Mouse (Mus musculus) myocyte (in vitro differentiated cells): ENCODE measurements around the gene Cactin. TPM values are rescaled to one million over a fixed set of nuclear protein-coding genes. Genes with fewer than 3 reads are reported as not detected.

Experiments used
- H3K27me3 ChIP-seq: one replicate; pipeline ENCODE4 v1.6.1; 2011; ENCODE audit not compliant: control insufficient read depth, insufficient read depth, insufficient read length
- H3K36me3 ChIP-seq: one replicate; pipeline ENCODE4 v1.6.1; 2011; ENCODE audit not compliant: control insufficient read depth, insufficient read depth
- H3K4me2 ChIP-seq: one replicate; pipeline ENCODE4 v1.6.1; 2011; ENCODE audit warnings: low read depth, control low read depth
- H3K4me3 ChIP-seq: one replicate; pipeline ENCODE4 v1.5.1; 2011; ENCODE audit warnings: mild to moderate bottlenecking, control low read depth, moderate library complexity
- H3K79me2 ChIP-seq: one replicate; pipeline ENCODE4 v1.6.1; 2011; ENCODE audit not compliant: control insufficient read depth, insufficient read depth
- H3ac ChIP-seq: one replicate; pipeline ENCODE4 v1.6.1; 2011; ENCODE audit not compliant: control insufficient read depth, insufficient read length
- CEBPB ChIP-seq: IDR thresholded peaks from 2 replicates; pipeline ENCODE4 v1.6.1; 2011; ENCODE audit warnings: mild to moderate bottlenecking, moderate library complexity; ENCODE audit not compliant: poor library complexity, insufficient read depth, severe bottlenecking
- E2F4 ChIP-seq: IDR thresholded peaks from one replicate; pipeline ENCODE4 v1.6.1; 2011; ENCODE audit warnings: mild to moderate bottlenecking, control low read depth, moderate library complexity; ENCODE audit not compliant: insufficient read depth
- MAX ChIP-seq: IDR thresholded peaks from one replicate; pipeline ENCODE4 v1.6.1; 2011; ENCODE audit warnings: low read depth, mild to moderate bottlenecking, control low read depth
- MYOD1 ChIP-seq, 3 experiments: IDR thresholded peaks; one replicate each; pipeline ENCODE4 v1.6.1; 2011; ENCODE audit warnings: control low read depth in 2 of 3, low read depth in 2 of 3, mild to moderate bottlenecking in 2 of 3, moderate library complexity in 1 of 3; ENCODE audit not compliant: insufficient read length in 2 of 3, control insufficient read depth in 1 of 3
- MYOG ChIP-seq, 3 experiments: IDR thresholded peaks; one replicate each; pipeline ENCODE4 v1.6.1; 2011; ENCODE audit warnings: control low read depth in 2 of 3, low read depth in 2 of 3, mild to moderate bottlenecking in 2 of 3; ENCODE audit not compliant: insufficient read length in 2 of 3, control insufficient read depth in 1 of 3, insufficient read depth in 1 of 3
- POLR2A ChIP-seq: IDR thresholded peaks from one replicate; pipeline ENCODE4 v1.6.1; 2011; ENCODE audit warnings: low read depth, mild to moderate bottlenecking, control low read depth, moderate library complexity; ENCODE audit not compliant: insufficient read length
- POLR2AphosphoS2 ChIP-seq: IDR thresholded peaks from one replicate; pipeline ENCODE4 v1.6.1; 2011; ENCODE audit warnings: low read depth, control low read depth; ENCODE audit not compliant: insufficient read length
- REST ChIP-seq: IDR thresholded peaks from one replicate; pipeline ENCODE4 v1.6.1; 2011; ENCODE audit warnings: mild to moderate bottlenecking, control low read depth, moderate library complexity; ENCODE audit not compliant: insufficient read depth, insufficient read length
- SRF ChIP-seq: IDR thresholded peaks from one replicate; pipeline ENCODE4 v1.6.1; 2011; ENCODE audit warnings: low read depth; ENCODE audit not compliant: control insufficient read depth, insufficient read length
- TCF12 ChIP-seq: IDR thresholded peaks from one replicate; pipeline ENCODE4 v1.6.1; 2011; ENCODE audit warnings: mild to moderate bottlenecking, control low read depth; ENCODE audit not compliant: poor library complexity, insufficient read depth, severe bottlenecking
- TCF3 ChIP-seq: IDR thresholded peaks from one replicate; pipeline ENCODE4 v1.6.1; 2011; ENCODE audit warnings: low read depth, control low read depth; ENCODE audit not compliant: insufficient read length
- USF1 ChIP-seq: IDR thresholded peaks from one replicate; pipeline ENCODE4 v1.6.1; 2011; ENCODE audit warnings: low read depth, mild to moderate bottlenecking, control low read depth, moderate library complexity
- polyA plus RNA-seq: library from polyadenylated mRNA; unstranded; fragments of >200 nt; fragmentation: generic; extraction: Trizol; gene quantifications from one replicate; pipeline ENCODE4 v1.2.1, GENCODE M21; 2012; ENCODE audit warnings: missing spikeins

Cactin gene
- polyA plus RNA-seq, 1 experiment = 31.3 TPM

GRCm38 (mm10) chr10:81321436-81321835, 533 bp downstream of the Cactin start:
- Histone ChIP-seq H3K4me2 (peak overlapping the region; percentile 99), H3K79me2 (peaks cover 19% of the 10 kb centered on the region), H3K36me3 (peaks cover 5% of the 10 kb centered on the region), H3K27me3 (no peaks in the 10 kb centered on the region), H3K4me3 (peak overlapping the region; percentile 69), H3ac (peak overlapping the region; percentile 66)
- TF ChIP-seq CEBPB (peak; percentile 49), TCF12 (no peak)

GRCm38 (mm10) chr10:81322444-81322843, 1.5 kb downstream of the Cactin start:
- peak overlapping the region; percentile 99 for H3K4me2 ChIP-seq
- no peaks in the 10 kb centered on the region for H3K27me3 ChIP-seq
- peak overlapping the region; percentile 69 for H3K4me3 ChIP-seq
- peaks cover 10% of the 10 kb centered on the region for H3K36me3 ChIP-seq
- peaks cover 19% of the 10 kb centered on the region for H3K79me2 ChIP-seq
- TF ChIP-seq SRF (no peak), REST (no peak)
- H3ac ChIP-seq = no peak overlapping the region

- no peak for TF ChIP-seq POLR2AphosphoS2
- TF ChIP-seq CEBPB = no peak
- no peak for TF ChIP-seq REST
- TF ChIP-seq MYOD1 (IDR thresholded peaks at IDR 0.05; ENCODE audit: control insufficient read depth in 1 of 3, insufficient read length in 2 of 3, low read depth in 2 of 3) = no peak
- TF ChIP-seq TCF3 = no peak
- no peak for TF ChIP-seq TCF12
- no peak for TF ChIP-seq SRF
- no peak for TF ChIP-seq MAX
- no peak for TF ChIP-seq MYOG (IDR thresholded peaks at IDR 0.05; ENCODE audit: control insufficient read depth in 1 of 3, insufficient read depth in 1 of 3, insufficient read length in 2 of 3, low read depth in 2 of 3)
- peaks cover 10% of the 10 kb centered on the region for H3K36me3 ChIP-seq
- no peak overlapping the region for H3ac ChIP-seq
These were observed 2.4 kb downstream of the Cactin start for GRCm38 (mm10) chr10:81323141-81323775.

GRCm38 (mm10) chr10:81323791-81324530, 3.1 kb downstream of the Cactin start:
- Histone ChIP-seq H3K27me3 (no peaks in the 10 kb centered on the region), H3ac (no peak overlapping the region), H3K79me2 (peaks cover 19% of the 10 kb centered on the region), H3K36me3 (peaks cover 10% of the 10 kb centered on the region), H3K4me3 (no peak overlapping the region), H3K4me2 (no peak overlapping the region)
- TF ChIP-seq MYOD1 (IDR thresholded peaks at IDR 0.05; ENCODE audit: control insufficient read depth in 1 of 3, insufficient read length in 2 of 3, low read depth in 2 of 3) = no peak
- no peak for TF ChIP-seq MAX
- no peak for TF ChIP-seq MYOG (IDR thresholded peaks at IDR 0.05; ENCODE audit: control insufficient read depth in 1 of 3, insufficient read depth in 1 of 3, insufficient read length in 2 of 3, low read depth in 2 of 3)
- TF ChIP-seq POLR2A = no peak
- TF ChIP-seq SRF = no peak

More at GRCm38 (mm10) chr10:81323141-81323775, 2.4 kb downstream of the Cactin start:
- Histone ChIP-seq H3K79me2 (peaks cover 19% of the 10 kb centered on the region), H3K27me3 (no peaks in the 10 kb centered on the region), H3K4me2 (no peak overlapping the region), H3K4me3 (no peak overlapping the region)

DNA sequence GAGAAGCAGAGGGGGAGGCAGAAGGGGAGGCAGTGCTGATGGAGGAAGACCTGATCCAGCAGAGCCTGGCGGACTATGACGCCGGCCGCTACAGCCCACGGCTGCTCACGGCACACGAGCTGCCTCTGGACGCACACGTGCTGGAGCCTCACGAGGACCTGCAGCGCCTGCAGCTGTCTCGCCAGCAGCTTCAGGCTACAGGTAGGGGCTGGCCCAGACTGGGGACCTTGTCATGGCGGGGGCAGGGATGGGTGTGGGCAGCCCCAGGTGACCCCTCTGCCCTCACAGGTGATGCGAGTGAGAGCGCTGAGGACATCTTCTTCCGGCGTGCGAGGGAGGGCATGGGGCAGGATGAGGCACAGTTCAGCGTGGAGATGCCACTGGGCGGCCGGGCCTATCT, 4.3 kb downstream of the Cactin start:
- Histone ChIP-seq H3K36me3 (peaks cover 10% of the 10 kb centered on the region), H3ac (no peak overlapping the region), H3K4me2 (no peak overlapping the region), H3K79me2 (peaks cover 19% of the 10 kb centered on the region), H3K4me3 (no peak overlapping the region), H3K27me3 (no peaks in the 10 kb centered on the region)
- TF ChIP-seq SRF (no peak), MYOD1 (IDR thresholded peaks at IDR 0.05; ENCODE audit: control insufficient read depth in 1 of 3, insufficient read length in 2 of 3, low read depth in 2 of 3) (no peak), MYOG (IDR thresholded peaks at IDR 0.05; ENCODE audit: control insufficient read depth in 1 of 3, insufficient read depth in 1 of 3, insufficient read length in 2 of 3, low read depth in 2 of 3) (no peak), USF1 (no peak), REST (no peak), TCF3 (no peak), POLR2AphosphoS2 (no peak), TCF12 (no peak), CEBPB (no peak), MAX (no peak), POLR2A (no peak), E2F4 (no peak)
